In the genomic region with DNA sequence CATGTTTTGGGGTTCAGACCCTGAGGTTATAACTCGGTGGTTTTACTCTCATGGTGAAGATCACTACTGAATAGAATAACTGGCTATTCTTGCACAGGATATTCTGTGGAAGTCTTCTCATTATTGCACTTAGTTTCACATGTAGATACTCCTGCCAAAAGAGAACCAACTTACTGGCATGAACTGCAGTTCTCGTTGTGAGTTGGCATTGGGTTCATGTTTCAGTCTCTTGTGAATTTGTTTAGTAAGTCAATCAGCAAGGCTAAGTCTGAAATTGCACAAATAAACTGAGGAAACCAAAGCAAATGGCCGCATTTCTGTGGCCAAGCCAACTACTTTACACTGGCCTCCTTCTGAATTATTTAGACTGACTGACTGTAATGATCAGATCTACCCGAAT, we compare ENCODE assay signal across 24 mouse cellular contexts.
DNase-seq lines count a peak whose midpoint lies in the region; ATAC-seq and TF ChIP-seq lines count a peak whose summit lies in the region.
"Had no signal": no experiment of that assay in that cellular context is flagged by ENCODE, and none has a peak within 500 bp of the region (broad histone marks: within the 10 kb centered on the region; RNA-seq: fewer than 3 reads in every experiment).

No protein-coding gene starts in this region.

- no peak for ATAC-seq in hindbrain, postnatal 0 days
- no peak for ATAC-seq in hindbrain, embryonic 16.5 days
- ATAC-seq: intestine, embryonic 16.5 days had no signal

- no peaks in the 10 kb centered on the region for H3K9me3 ChIP-seq in hindbrain, postnatal 0 days (ENCODE audit: low read length)
- no peaks in the 10 kb centered on the region for H3K9me3 ChIP-seq in hindbrain, embryonic 16.5 days (ENCODE audit: control insufficient read depth, low read length)
- H3K9me3 ChIP-seq: forebrain, embryonic 10.5 days; heart, embryonic 10.5 days; heart, embryonic 15.5 days; limb, embryonic 12.5 days; liver, embryonic 15.5 days; neural tube, embryonic 12.5 days had no signal

- H3K27me3 ChIP-seq in hindbrain, postnatal 0 days (ENCODE audit: insufficient read depth, low read length), result no peaks in the 10 kb centered on the region
- no peaks in the 10 kb centered on the region for H3K27me3 ChIP-seq in hindbrain, embryonic 16.5 days (replicated peaks; ENCODE audit: control insufficient read depth, insufficient read depth, low read length)
- H3K27me3 ChIP-seq: heart, embryonic 15.5 days; limb, embryonic 12.5 days; liver, embryonic 15.5 days; neural tube, embryonic 12.5 days had no signal

- H3K4me3 ChIP-seq in hindbrain, postnatal 0 days (ENCODE audit: low read length), result no peak overlapping the region
- no peak overlapping the region for H3K4me3 ChIP-seq in hindbrain, embryonic 16.5 days (ENCODE audit: low read length)
- H3K4me3 ChIP-seq: forebrain, embryonic 10.5 days; heart, embryonic 10.5 days; heart, embryonic 15.5 days; limb, embryonic 12.5 days; liver, embryonic 15.5 days; neural tube, embryonic 12.5 days had no signal

- H3K4me2 ChIP-seq in hindbrain, postnatal 0 days (ENCODE audit: low read depth, low read length), result no peak overlapping the region
- H3K4me2 ChIP-seq in hindbrain, embryonic 16.5 days (ENCODE audit: low read length), result no peak overlapping the region
- H3K4me2 ChIP-seq: heart, embryonic 15.5 days; limb, embryonic 12.5 days; liver, embryonic 15.5 days; lung, embryonic 14.5 days; neural tube, embryonic 12.5 days had no signal

- TF ChIP-seq CTCF in hindbrain, postnatal 0 days (IDR thresholded peaks at IDR 0.05; ENCODE audit: low read depth), result no peak

- WGBS in hindbrain, postnatal 0 days, result 64% methylated on average over 4 of the region's 4 CpGs
- 71% methylated on average over 4 of the region's 4 CpGs for WGBS in hindbrain, embryonic 16.5 days

- no peak overlapping the region for H3K27ac ChIP-seq in hindbrain, postnatal 0 days
- H3K27ac ChIP-seq in hindbrain, embryonic 16.5 days (ENCODE audit: low read depth, low read length), result no peak overlapping the region
- H3K27ac ChIP-seq: forebrain, embryonic 10.5 days; heart, embryonic 10.5 days; heart, embryonic 15.5 days; limb, embryonic 12.5 days; liver, embryonic 15.5 days; neural tube, embryonic 12.5 days had no signal

- no peak overlapping the region for H3K9ac ChIP-seq in hindbrain, postnatal 0 days (replicated peaks; ENCODE audit: low read length)
- no peak overlapping the region for H3K9ac ChIP-seq in hindbrain, embryonic 16.5 days (ENCODE audit: low read depth, low read length)
- H3K9ac ChIP-seq: heart, embryonic 15.5 days; limb, embryonic 12.5 days; liver, embryonic 15.5 days; lung, embryonic 14.5 days; neural tube, embryonic 12.5 days had no signal

- H3K4me1 ChIP-seq in hindbrain, postnatal 0 days (ENCODE audit: insufficient read depth, low read length), result no peaks in the 10 kb centered on the region
- peaks cover 2% of the 10 kb centered on the region; the same call in 1 of the 2 replicates for H3K4me1 ChIP-seq in hindbrain, embryonic 16.5 days (ENCODE audit: control insufficient read depth, insufficient read depth, low read depth, low read length)
- H3K4me1 ChIP-seq: heart, embryonic 10.5 days; limb, embryonic 12.5 days; liver, embryonic 15.5 days had no signal

- no peaks in the 10 kb centered on the region for H3K36me3 ChIP-seq in hindbrain, postnatal 0 days (ENCODE audit: insufficient read depth, low read length)
- H3K36me3 ChIP-seq in hindbrain, embryonic 16.5 days (ENCODE audit: control insufficient read depth, insufficient read depth, low read length), result no peaks in the 10 kb centered on the region
- H3K36me3 ChIP-seq: forebrain, embryonic 10.5 days; heart, embryonic 10.5 days; heart, embryonic 15.5 days; limb, embryonic 12.5 days; liver, embryonic 15.5 days; neural tube, embryonic 12.5 days had no signal

- peak; percentile 50 to 61 for DNase-seq in cerebellum, postnatal 10 days
- DNase-seq in cerebellum, adult 11 months, result no peak
- DNase-seq in hindbrain, postnatal 0 days (ENCODE audit: low spot score), result peak; percentile 13
- peak; percentile 74 for DNase-seq in adipocyte (ENCODE audit: low spot score)
- peak; percentile 45 for DNase-seq in fibroblast of lung, adult 2 months (ENCODE audit: low read depth)
- DNase-seq in right cerebral cortex, postnatal 14 days, result no peak
- DNase-seq: B cell, adult 2 months; cerebellum, adult 11-12 months; cerebellum, postnatal 25 days; gastrocnemius, postnatal 25 days; heart, adult 11 months; kidney, postnatal 14 days; layer of hippocampus, adult 9-11 months; lung, embryonic 14.5 days; lung, postnatal 14 days; midbrain, embryonic 14.5 days had no signal

Comparison
In these comparisons a context has a peak if more than half of its experiments do, and no peak if none do; other contexts are left out.
1. DNase-seq: peak in cerebellum, postnatal 10 days (2 of 2), hindbrain, postnatal 0 days (single experiment), adipocyte (single experiment) and fibroblast of lung, adult 2 months (single experiment); none in cerebellum, adult 11 months (single experiment) and right cerebral cortex, postnatal 14 days (single experiment).